Mouse (Mus musculus) cerebellum, adult 2 months (tissue): Measurements from ENCODE around the gene Pex10. TPM values are rescaled to one million over a fixed set of nuclear protein-coding genes. Genes with fewer than 3 reads are reported as not detected.

Experiments used
- DNase-seq, 2 experiments: peaks; one replicate each; pipeline ENCODE4 v3.0.0; 2021
- H3K27ac ChIP-seq: fragments of 200-500 bp; 2 replicates; pipeline ENCODE4 v1.5.1; 2012; ENCODE audit warnings: low read length, control low read depth, inconsistent platforms; ENCODE audit not compliant: insufficient read depth
- H3K27me3 ChIP-seq: fragments of 200-500 bp; 2 replicates; pipeline ENCODE4 v1.6.1; 2012; ENCODE audit warnings: inconsistent platforms, mild to moderate bottlenecking, low read length, moderate library complexity; ENCODE audit not compliant: control insufficient read depth, insufficient read depth
- H3K4me1 ChIP-seq: fragments of 200-500 bp; 2 replicates; pipeline ENCODE4 v1.6.1; 2011; ENCODE audit warnings: low read length; ENCODE audit not compliant: control insufficient read depth, insufficient read depth
- H3K4me3 ChIP-seq: fragments of 200-500 bp; replicated peaks from 2 replicates; pipeline ENCODE3; 2011; ENCODE audit warnings: mild to moderate bottlenecking, low read depth, low read length, control low read depth; ENCODE audit not compliant: insufficient read depth
- CTCF ChIP-seq: fragments of 200-500 bp; IDR thresholded peaks from 2 replicates; pipeline ENCODE4 v1.5.1; 2011; ENCODE audit warnings: low read depth, mild to moderate bottlenecking, control low read depth, low read length, moderate library complexity, borderline replicate concordance; ENCODE audit not compliant: insufficient read depth
- POLR2A ChIP-seq: fragments of 200-500 bp; IDR thresholded peaks from 2 replicates; pipeline ENCODE4 v1.6.1; 2011; ENCODE audit warnings: low read length, control low read depth, borderline replicate concordance; ENCODE audit not compliant: insufficient read depth
- WGBS: fragments of 180-500 bp; shearing (Covaris S2); methylation state at CpG from one replicate; pipeline ENCODE4 v1.1.7; 2018; 5-methylcytosine and 5-hydroxymethylcytosine counted together
- polyA plus RNA-seq: library from polyadenylated mRNA; depleted of rRNA; stranded (reverse); fragments of >200 nt; gene quantifications from 2 replicates; pipeline ENCODE4 v1.2.3, GENCODE M21; 2012; rRNA removed

Pex10 gene
- polyA plus RNA-seq, 1 experiment = 32.0 TPM

DNA sequence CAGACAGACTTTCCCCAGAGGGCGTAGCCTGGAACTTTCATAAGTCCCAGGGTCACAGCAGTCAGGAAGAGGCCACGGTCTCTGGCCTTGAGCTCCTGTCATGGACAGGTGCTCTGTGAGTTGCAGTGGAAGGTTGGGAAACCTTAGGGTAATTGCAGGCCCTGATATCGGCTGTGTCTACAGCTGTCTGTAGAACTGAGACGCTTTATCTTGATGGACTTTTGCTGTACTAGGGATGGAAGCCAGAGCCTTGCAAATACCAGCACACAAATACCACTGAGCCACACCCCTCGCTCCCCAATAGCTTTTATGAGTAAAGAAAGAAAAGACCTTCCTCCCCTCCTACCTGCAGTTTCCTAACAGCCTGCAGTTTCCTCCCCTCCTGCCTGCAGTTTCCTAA lies 53.8 kb downstream of the Pex10 start:
- no peak for DNase-seq
- no peak overlapping the region for H3K27ac ChIP-seq
- H3K4me1 ChIP-seq = peaks cover 12% of the 10 kb centered on the region
- no peak overlapping the region for H3K4me3 ChIP-seq
- no peaks in the 10 kb centered on the region for H3K27me3 ChIP-seq
- WGBS = 96% methylated on average over 5 of the region's 5 CpGs
- TF ChIP-seq CTCF (no peak), POLR2A (no peak)

DNA sequence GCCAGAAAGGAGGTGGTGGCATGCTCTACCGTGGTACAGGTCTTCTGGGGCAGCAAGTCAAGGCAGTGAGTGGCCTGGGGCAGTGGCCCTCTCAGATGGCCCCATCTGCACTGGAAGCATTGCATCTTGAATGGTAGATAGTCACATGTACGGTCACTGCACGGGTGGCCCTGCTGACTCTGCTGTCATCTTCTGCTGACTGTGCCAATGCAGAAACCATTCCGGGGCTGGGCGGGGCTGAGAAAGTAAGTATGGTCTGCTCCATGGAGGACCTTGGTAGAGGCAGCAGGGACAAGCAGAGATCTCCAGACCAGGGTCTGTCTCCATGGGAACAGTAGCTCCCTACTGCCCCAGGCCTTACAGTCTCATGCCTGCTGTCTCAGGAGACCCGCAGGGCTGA lies 54.4 kb downstream of the Pex10 start:
- peaks cover 8% of the 10 kb centered on the region for H3K4me1 ChIP-seq
- no peak for DNase-seq
- 72% methylated on average over 6 of the region's 6 CpGs for WGBS
- H3K27me3 ChIP-seq = no peaks in the 10 kb centered on the region
- TF ChIP-seq CTCF (no peak), POLR2A (no peak)
- no peak overlapping the region for H3K4me3 ChIP-seq
- H3K27ac ChIP-seq = no peak overlapping the region

Other genes starting within 250 kb of the Pex10 start
- gene Ttc34, start 229.6 kb upstream of the Pex10 start, polyA plus RNA-seq = 1.5 and 2.6 TPM in 2 replicates
- 2.7 and 3.3 TPM in 2 replicates for gene Mmel1, start 197.4 kb upstream of the Pex10 start, polyA plus RNA-seq
- 171 and 180 TPM in 2 replicates for gene Fam213b, start 167.9 kb upstream of the Pex10 start, polyA plus RNA-seq
- 0.80 and 1.3 TPM in 2 replicates for gene Tnfrsf14, start 138.5 kb upstream of the Pex10 start, polyA plus RNA-seq
- 4.6 and 4.8 TPM in 2 replicates for gene Hes5, start 106.1 kb upstream of the Pex10 start, polyA plus RNA-seq
- 84.6 and 85.5 TPM in 2 replicates for gene Pank4, start 102.9 kb upstream of the Pex10 start, polyA plus RNA-seq
- 149 and 180 TPM in 2 replicates for gene Plch2, start 10.2 kb upstream of the Pex10 start, polyA plus RNA-seq
- gene Rer1, start 19.4 kb downstream of the Pex10 start, polyA plus RNA-seq = 102 and 104 TPM in 2 replicates
- gene Morn1, start 19.6 kb downstream of the Pex10 start, polyA plus RNA-seq = 15.6 and 18.7 TPM in 2 replicates
- gene Ski, start 155.6 kb downstream of the Pex10 start, polyA plus RNA-seq = 87.2 and 106 TPM in 2 replicates
- gene Faap20, start 182.8 kb downstream of the Pex10 start, polyA plus RNA-seq = 94.5 and 109 TPM in 2 replicates